Mouse (Mus musculus): ENCODE results near the gene Smarca2. TPM values are rescaled to one million over a fixed set of nuclear protein-coding genes. Genes with fewer than 3 reads are reported as not detected.

Gene Smarca2
- polyA plus RNA-seq, 1 experiment: 23.4 TPM

DNA sequence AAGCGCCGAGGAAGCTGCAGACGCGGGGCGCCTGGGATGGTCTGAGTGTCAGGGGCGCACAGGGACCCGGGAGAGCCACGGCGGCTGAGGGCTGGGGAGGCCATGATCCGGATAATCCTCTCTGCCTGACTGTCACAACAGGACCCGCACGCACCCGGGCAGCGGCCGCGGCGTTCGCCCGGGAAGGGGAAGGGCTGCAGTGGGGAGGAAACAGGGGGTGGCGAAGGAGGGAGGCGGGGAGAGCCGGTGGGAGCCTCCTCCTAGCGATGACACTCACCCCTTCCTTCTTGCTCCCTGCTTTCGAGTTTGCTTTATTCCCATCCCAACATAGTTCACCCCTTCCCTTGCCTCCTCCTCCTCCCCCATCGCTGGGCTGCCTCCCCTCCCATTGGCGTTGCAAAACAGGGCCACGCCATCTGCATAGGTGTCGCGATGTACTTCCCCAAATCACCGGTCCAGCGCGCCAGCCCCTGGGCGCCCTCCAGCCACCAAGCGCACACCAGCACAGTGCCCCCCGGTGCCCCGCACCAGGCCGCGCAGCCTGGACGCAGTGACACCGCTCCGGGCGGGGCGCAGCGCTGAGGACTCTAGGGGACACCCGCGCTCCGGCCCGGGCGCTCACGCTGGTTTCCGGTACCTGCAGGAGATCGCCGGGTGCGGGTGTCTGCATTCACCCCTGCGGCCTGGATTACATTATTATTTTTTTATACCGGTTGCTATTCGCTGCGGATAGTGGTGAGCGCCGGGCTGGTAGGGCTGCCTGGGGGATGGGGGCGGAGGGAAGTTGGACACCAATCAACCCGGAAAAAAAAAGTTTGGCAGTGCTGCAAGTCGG, 1.7 kb downstream of the Smarca2 start:
- WGBS: under 1% methylated on average over 52 of the region's 63 CpGs
- Histone ChIP-seq H3K36me3 (ENCODE audit: control insufficient read depth, insufficient read depth, low read length) (no peaks in the 10 kb centered on the region), H3K27ac (ENCODE audit: insufficient read depth, low read length) (peak overlapping the region; percentile 83), H3K4me3 (ENCODE audit: extremely low read depth, insufficient read depth, insufficient read length) (peak overlapping the region; percentile 72), H3K27me3 (ENCODE audit: control insufficient read depth, insufficient read depth, low read length) (no peaks in the 10 kb centered on the region), H3K4me1 (ENCODE audit: control insufficient read depth, insufficient read depth, insufficient read length) (peaks cover 2% of the 10 kb centered on the region; the same call in 1 of the 2 replicates)
- DNase-seq (ENCODE audit: low read depth in 1 of 2, low spot score in 2 of 2): peak; percentile 52 to 74
- 0 out of 2 replicates have a peak, but pooled peaks have one; percentile 20 for TF ChIP-seq CTCF (IDR thresholded peaks at IDR 0.05; ENCODE audit: extremely low read depth, insufficient read depth, insufficient read length, insufficient replicate concordance)
- peak; percentile 45; the same call in 1 of the 2 replicates for TF ChIP-seq POLR2A (IDR thresholded peaks at IDR 0.05; ENCODE audit: low read depth, low read length)

DNA sequence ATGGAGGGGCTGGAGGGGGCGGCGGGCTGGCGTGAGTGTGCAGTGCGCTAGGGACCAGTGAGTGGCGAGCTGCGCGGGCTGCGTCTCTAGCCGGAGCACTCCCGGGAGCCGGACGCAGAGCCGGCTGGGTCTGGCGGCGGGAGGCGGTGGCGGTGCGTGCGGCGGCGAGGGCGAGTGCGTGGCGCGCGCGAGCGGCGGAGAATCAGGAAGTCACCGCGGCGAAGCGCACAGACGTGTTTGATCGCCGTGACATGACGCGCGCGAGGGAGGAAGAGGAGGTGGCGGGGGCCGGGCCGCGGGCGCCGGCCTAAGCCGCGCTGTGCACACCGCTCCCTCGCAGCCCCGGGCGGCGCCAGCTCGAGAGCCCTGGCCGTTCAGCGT, 2.3 kb downstream of the Smarca2 start:
- Histone ChIP-seq H3K4me1 (ENCODE audit: control insufficient read depth, insufficient read depth, insufficient read length) (peaks cover 2% of the 10 kb centered on the region; the same call in 1 of the 2 replicates), H3K36me3 (ENCODE audit: control insufficient read depth, insufficient read depth, low read length) (no peaks in the 10 kb centered on the region), H3K27me3 (ENCODE audit: control insufficient read depth, insufficient read depth, low read length) (no peaks in the 10 kb centered on the region), H3K27ac (ENCODE audit: insufficient read depth, low read length) (peak overlapping the region; percentile 83), H3K4me3 (ENCODE audit: extremely low read depth, insufficient read depth, insufficient read length) (peak overlapping the region; percentile 72)
- no peak for TF ChIP-seq CTCF (IDR thresholded peaks at IDR 0.05; ENCODE audit: extremely low read depth, insufficient read depth, insufficient read length, insufficient replicate concordance)
- peak; percentile 83 for TF ChIP-seq POLR2A (IDR thresholded peaks at IDR 0.05; ENCODE audit: low read depth, low read length)
- DNase-seq (ENCODE audit: low read depth in 1 of 2, low spot score in 2 of 2): peak; percentile 53 to 79
- WGBS: under 1% methylated on average over 55 of the region's 56 CpGs

DNA sequence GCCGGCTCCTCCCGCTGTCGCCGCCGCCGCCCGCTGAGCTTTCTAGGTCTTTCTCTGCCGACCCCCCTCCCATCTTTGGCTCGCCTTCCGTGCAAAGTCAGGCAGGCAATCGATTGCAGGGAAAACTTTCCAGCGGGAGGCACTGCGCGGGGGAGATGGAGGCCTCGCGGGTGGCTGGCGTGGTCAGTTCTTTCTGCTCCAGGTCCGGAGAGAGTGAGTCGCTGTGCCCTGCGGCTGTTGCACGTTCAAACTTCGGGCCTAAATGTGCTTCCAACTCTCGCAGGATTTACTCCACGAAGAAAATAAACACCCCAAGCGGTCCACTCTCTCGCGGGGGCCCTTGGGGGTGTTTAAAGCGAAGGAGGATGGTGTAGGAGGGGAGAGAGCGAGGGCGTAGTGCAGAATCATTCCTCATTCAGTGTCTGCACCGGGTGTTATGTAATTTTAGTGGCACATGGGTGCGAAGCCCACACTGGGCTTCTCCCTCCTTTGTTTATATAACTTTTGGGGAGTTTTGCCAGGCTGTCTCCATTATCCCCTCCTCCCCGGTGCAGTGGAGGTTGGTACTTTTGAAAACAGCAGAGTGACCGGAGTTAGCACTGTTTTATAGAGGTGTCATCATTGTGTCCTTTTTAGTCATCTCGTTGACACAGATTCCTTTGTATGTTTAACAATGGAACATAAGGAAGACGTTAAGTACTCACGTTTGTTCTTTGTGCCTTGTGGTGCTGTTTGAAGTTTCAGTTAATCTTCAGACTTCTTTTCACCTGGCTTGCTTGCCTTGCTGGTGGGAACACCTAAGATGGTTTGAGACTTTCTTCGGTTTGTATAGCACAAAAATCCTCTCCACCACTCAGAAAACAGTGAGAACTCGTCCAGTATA, 2.9 kb downstream of the Smarca2 start:
- Histone ChIP-seq H3K4me1 (ENCODE audit: control insufficient read depth, insufficient read depth, insufficient read length) (peaks cover 2% of the 10 kb centered on the region; the same call in 1 of the 2 replicates), H3K4me3 (ENCODE audit: extremely low read depth, insufficient read depth, insufficient read length) (peak overlapping the region; percentile 72), H3K27ac (ENCODE audit: insufficient read depth, low read length) (peak overlapping the region; percentile 83), H3K27me3 (ENCODE audit: control insufficient read depth, insufficient read depth, low read length) (no peaks in the 10 kb centered on the region), H3K36me3 (ENCODE audit: control insufficient read depth, insufficient read depth, low read length) (no peaks in the 10 kb centered on the region)
- 4% methylated on average over 37 of the region's 39 CpGs for WGBS
- TF ChIP-seq POLR2A (IDR thresholded peaks at IDR 0.05; ENCODE audit: low read depth, low read length): no peak
- DNase-seq (ENCODE audit: low read depth in 1 of 2, low spot score in 2 of 2): no peak

DNA sequence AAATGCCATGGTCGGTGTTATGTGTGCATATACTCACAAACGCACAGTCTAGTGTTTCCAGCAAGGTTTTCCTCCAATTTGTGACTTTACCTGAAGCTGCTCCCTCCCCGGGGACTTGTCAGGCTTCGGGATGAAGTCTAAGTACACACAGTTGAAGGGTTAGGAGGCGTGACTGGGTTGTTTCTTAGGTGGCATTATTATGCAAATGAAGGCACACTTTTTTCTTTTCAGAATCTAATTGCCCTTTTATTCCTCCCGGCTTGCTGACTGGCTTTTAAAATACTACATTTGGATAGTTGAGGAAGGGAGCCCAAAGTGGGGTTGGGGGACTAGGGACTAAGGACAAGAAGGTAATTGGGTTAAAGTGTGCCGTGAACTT, 3.6 kb downstream of the Smarca2 start:
- H3K4me1 ChIP-seq (ENCODE audit: control insufficient read depth, insufficient read depth, insufficient read length): peaks cover 2% of the 10 kb centered on the region; the same call in 1 of the 2 replicates
- WGBS: 41% methylated on average over 7 of the region's 7 CpGs
- TF ChIP-seq POLR2A (IDR thresholded peaks at IDR 0.05; ENCODE audit: low read depth, low read length) (no peak), CTCF (IDR thresholded peaks at IDR 0.05; ENCODE audit: extremely low read depth, insufficient read depth, insufficient read length, insufficient replicate concordance) (no peak)
- H3K27ac ChIP-seq (ENCODE audit: insufficient read depth, low read length): no peak overlapping the region
- H3K4me3 ChIP-seq (ENCODE audit: extremely low read depth, insufficient read depth, insufficient read length): no peak overlapping the region
- H3K36me3 ChIP-seq (ENCODE audit: control insufficient read depth, insufficient read depth, low read length): no peaks in the 10 kb centered on the region
- no peaks in the 10 kb centered on the region for H3K27me3 ChIP-seq (ENCODE audit: control insufficient read depth, insufficient read depth, low read length)
- DNase-seq (ENCODE audit: low read depth in 1 of 2, low spot score in 2 of 2): no peak

DNA sequence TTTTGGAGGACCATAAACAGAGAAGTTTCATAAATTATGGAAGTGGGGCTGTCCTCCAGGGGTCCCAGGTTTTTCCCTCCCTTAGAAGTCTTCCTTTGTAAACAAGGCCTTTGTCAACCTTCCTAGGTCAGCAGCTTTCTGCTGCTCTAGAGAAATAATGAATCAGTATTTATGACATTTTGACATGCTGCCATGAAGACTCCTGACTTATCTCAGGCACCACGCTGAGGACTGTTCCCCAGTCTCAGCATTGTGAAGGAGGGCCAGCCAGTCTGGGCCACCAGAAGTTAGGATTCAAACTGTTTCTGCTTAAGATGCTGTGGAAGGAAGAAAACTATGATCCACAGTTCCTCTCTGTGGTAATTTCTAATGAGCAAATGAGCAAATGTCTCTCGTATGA, 4.8 kb downstream of the Smarca2 start:
- H3K4me1 ChIP-seq (ENCODE audit: control insufficient read depth, insufficient read depth, insufficient read length): 0 out of 2 replicates have a peak, but pooled peaks cover 2% of the 10 kb centered on the region
- no peaks in the 10 kb centered on the region for H3K27me3 ChIP-seq (ENCODE audit: control insufficient read depth, insufficient read depth, low read length)
- TF ChIP-seq POLR2A (IDR thresholded peaks at IDR 0.05; ENCODE audit: low read depth, low read length) (no peak), CTCF (IDR thresholded peaks at IDR 0.05; ENCODE audit: extremely low read depth, insufficient read depth, insufficient read length, insufficient replicate concordance) (no peak)
- DNase-seq (ENCODE audit: low read depth in 1 of 2, low spot score in 2 of 2): no peak
- 63% methylated on average over 2 of the region's 2 CpGs for WGBS
- no peak overlapping the region for H3K27ac ChIP-seq (ENCODE audit: insufficient read depth, low read length)
- peaks cover 2% of the 10 kb centered on the region; the same call in 1 of the 2 replicates for H3K36me3 ChIP-seq (ENCODE audit: control insufficient read depth, insufficient read depth, low read length)
- no peak overlapping the region for H3K4me3 ChIP-seq (ENCODE audit: extremely low read depth, insufficient read depth, insufficient read length)

DNA sequence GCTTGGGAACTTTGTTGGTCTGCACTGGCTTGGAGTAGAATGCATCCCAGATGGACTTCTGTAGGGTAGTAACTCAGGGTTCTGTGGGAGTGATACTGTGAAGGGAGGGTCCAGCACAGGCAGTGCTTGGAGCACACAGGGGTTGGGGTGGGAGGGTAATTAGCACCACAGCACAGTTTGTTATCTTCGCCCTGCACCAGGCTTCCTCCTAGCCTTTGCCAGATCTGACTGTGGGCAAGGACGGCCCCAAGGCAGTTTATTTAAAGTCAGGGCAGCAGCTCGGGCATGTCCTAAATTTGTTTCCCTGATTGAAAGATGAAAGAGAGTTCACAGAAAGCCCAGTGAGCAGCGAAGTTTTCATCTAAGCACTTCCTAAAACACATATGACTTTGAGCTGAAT, 8.1 kb downstream of the Smarca2 start:
- H3K4me3 ChIP-seq (ENCODE audit: extremely low read depth, insufficient read depth, insufficient read length): no peak overlapping the region
- H3K27ac ChIP-seq (ENCODE audit: insufficient read depth, low read length): no peak overlapping the region
- H3K27me3 ChIP-seq (ENCODE audit: control insufficient read depth, insufficient read depth, low read length): no peaks in the 10 kb centered on the region
- TF ChIP-seq POLR2A (IDR thresholded peaks at IDR 0.05; ENCODE audit: low read depth, low read length): no peak
- no peak for TF ChIP-seq CTCF (IDR thresholded peaks at IDR 0.05; ENCODE audit: extremely low read depth, insufficient read depth, insufficient read length, insufficient replicate concordance)
- no peak for DNase-seq (ENCODE audit: low read depth in 1 of 2, low spot score in 2 of 2)
- peaks cover 2% of the 10 kb centered on the region; the same call in 1 of the 2 replicates for H3K4me1 ChIP-seq (ENCODE audit: control insufficient read depth, insufficient read depth, insufficient read length)
- H3K36me3 ChIP-seq (ENCODE audit: control insufficient read depth, insufficient read depth, low read length): peaks cover 2% of the 10 kb centered on the region; the same call in 1 of the 2 replicates
- WGBS: 38% methylated on average over 4 of the region's 4 CpGs

Data from spleen, adult 2 months (tissue).